Mouse (Mus musculus) stomach, embryonic 15.5 days (tissue): Measurements from ENCODE around the gene Cytip. TPM values are rescaled to one million over a fixed set of nuclear protein-coding genes. Genes with fewer than 3 reads are reported as not detected.
A peak's percentile ranks its signal among the peaks of the same experiment; 100 is the strongest.

Source experiments
- ATAC-seq: fragments of 200-750 bp; cut with Nextera tagmentation; 2 replicates; pipeline ENCODE4 v1.8.0; 2017; ENCODE audit warnings: low read depth, moderate number of reproducible peaks, moderate TSS enrichment; ENCODE audit not compliant: insufficient read depth, low FRiP score
- H3K27ac ChIP-seq: fragments of 300-500 bp; sonication (generic); 2 replicates; pipeline ENCODE4 v1.5.1; 2015; ENCODE audit warnings: mild to moderate bottlenecking, inconsistent platforms
- H3K27me3 ChIP-seq: fragments of 300-500 bp; sonication (generic); replicated peaks from 2 replicates; pipeline ENCODE4 v1.6.1; 2015; ENCODE audit warnings: inconsistent platforms
- H3K36me3 ChIP-seq: fragments of 300-500 bp; sonication (generic); 2 replicates; pipeline ENCODE4 v1.6.1; 2015; ENCODE audit warnings: inconsistent platforms
- H3K4me1 ChIP-seq: fragments of 300-500 bp; sonication (generic); 2 replicates; pipeline ENCODE4 v1.6.1; 2015; ENCODE audit warnings: inconsistent platforms
- H3K4me2 ChIP-seq: fragments of 300-500 bp; sonication (generic); 2 replicates; pipeline ENCODE4 v1.6.1; 2015; ENCODE audit warnings: mild to moderate bottlenecking, inconsistent platforms
- H3K4me3 ChIP-seq: fragments of 300-500 bp; sonication (generic); replicated peaks from 2 replicates; pipeline ENCODE4 v1.5.1; 2015; ENCODE audit warnings: inconsistent platforms
- H3K9ac ChIP-seq: fragments of 300-500 bp; sonication (generic); 2 replicates; pipeline ENCODE4 v1.6.1; 2015; ENCODE audit warnings: inconsistent platforms
- H3K9me3 ChIP-seq: fragments of 300-500 bp; sonication (generic); 2 replicates; pipeline ENCODE4 v1.6.1; 2016; ENCODE audit warnings: inconsistent platforms
- WGBS: fragments of 180-500 bp; shearing (Covaris S2); methylation state at CpG from one replicate; pipeline ENCODE4 v1.1.7; 2015; 5-methylcytosine and 5-hydroxymethylcytosine counted together
- polyA plus RNA-seq: library from polyadenylated mRNA; unstranded; fragments of >200 nt; fragmentation: Nextera tagmentation; extraction: Ambion mirVana; gene quantifications from 2 replicates; pipeline ENCODE4 v1.2.1, GENCODE M21; 2015

Cytip gene
- polyA plus RNA-seq, 1 experiment from 2014 or later = 2.2 TPM

GRCm38 (mm10) chr2:58159880-58160279 is 35.5 kb downstream of the Cytip start:
- no peak for ATAC-seq
- 80% methylated on average over 13 of the region's 13 CpGs for WGBS

GRCm38 (mm10) chr2:58159121-58159520 is 36.2 kb downstream of the Cytip start:
- Histone ChIP-seq H3K36me3 (no peaks in the 10 kb centered on the region), H3K4me3 (0 out of 2 replicates have a peak overlapping the region, but pooled peaks have one; percentile 10), H3K9ac (no peak overlapping the region), H3K9me3 (no peaks in the 10 kb centered on the region), H3K4me1 (no peaks in the 10 kb centered on the region), H3K27ac (no peak overlapping the region), H3K4me2 (no peak overlapping the region), H3K27me3 (no peaks in the 10 kb centered on the region)
- no peak for ATAC-seq
- 82% methylated on average over 6 of the region's 6 CpGs for WGBS

More at GRCm38 (mm10) chr2:58159880-58160279, 35.5 kb downstream of the Cytip start:
- Histone ChIP-seq H3K4me3 (no peak overlapping the region; the same call in 1 of the 2 replicates), H3K36me3 (no peaks in the 10 kb centered on the region), H3K4me2 (no peak overlapping the region), H3K27me3 (no peaks in the 10 kb centered on the region), H3K9ac (no peak overlapping the region), H3K27ac (no peak overlapping the region), H3K4me1 (no peaks in the 10 kb centered on the region), H3K9me3 (no peaks in the 10 kb centered on the region)

- Histone ChIP-seq H3K9ac (no peak overlapping the region), H3K4me3 (no peak overlapping the region), H3K4me1 (no peaks in the 10 kb centered on the region), H3K27ac (no peak overlapping the region), H3K27me3 (no peaks in the 10 kb centered on the region), H3K4me2 (no peak overlapping the region), H3K36me3 (no peaks in the 10 kb centered on the region), H3K9me3 (no peaks in the 10 kb centered on the region)
- WGBS = 82% methylated on average over 5 of the region's 5 CpGs
- ATAC-seq = no peak
Observed at GRCm38 (mm10) chr2:58158539-58158938, 36.8 kb downstream of the Cytip start.

GRCm38 (mm10) chr2:58158107-58158506 is 37.2 kb downstream of the Cytip start:
- no peaks in the 10 kb centered on the region for H3K36me3 ChIP-seq
- no peak overlapping the region for H3K4me2 ChIP-seq
- no peak for ATAC-seq
- no peak overlapping the region for H3K9ac ChIP-seq
- no peaks in the 10 kb centered on the region for H3K27me3 ChIP-seq
- WGBS = 73% methylated on average over 2 of the region's 2 CpGs
- no peak overlapping the region for H3K4me3 ChIP-seq
- no peak overlapping the region for H3K27ac ChIP-seq
- H3K4me1 ChIP-seq = no peaks in the 10 kb centered on the region
- H3K9me3 ChIP-seq = no peaks in the 10 kb centered on the region

GRCm38 (mm10) chr2:58157466-58157865 is 37.9 kb downstream of the Cytip start:
- Histone ChIP-seq H3K27ac (no peak overlapping the region), H3K36me3 (no peaks in the 10 kb centered on the region), H3K9me3 (no peaks in the 10 kb centered on the region), H3K4me2 (no peak overlapping the region), H3K4me1 (no peaks in the 10 kb centered on the region), H3K4me3 (no peak overlapping the region), H3K9ac (no peak overlapping the region), H3K27me3 (no peaks in the 10 kb centered on the region)
- 89% methylated on average over 5 of the region's 5 CpGs for WGBS
- no peak for ATAC-seq

GRCm38 (mm10) chr2:58156495-58157392 is 38.6 kb downstream of the Cytip start:
- H3K4me1 ChIP-seq = no peaks in the 10 kb centered on the region
- H3K27me3 ChIP-seq = no peaks in the 10 kb centered on the region
- no peak overlapping the region for H3K4me2 ChIP-seq
- 80% methylated on average over 5 of the region's 5 CpGs for WGBS
- H3K36me3 ChIP-seq = no peaks in the 10 kb centered on the region
- no peak overlapping the region for H3K4me3 ChIP-seq
- ATAC-seq = no peak
- H3K27ac ChIP-seq = no peak overlapping the region
- H3K9me3 ChIP-seq = no peaks in the 10 kb centered on the region
- no peak overlapping the region for H3K9ac ChIP-seq

GRCm38 (mm10) chr2:58156108-58156415 is 39.3 kb downstream of the Cytip start:
- Histone ChIP-seq H3K4me1 (no peaks in the 10 kb centered on the region), H3K9ac (no peak overlapping the region), H3K27ac (no peak overlapping the region), H3K27me3 (no peaks in the 10 kb centered on the region), H3K4me2 (no peak overlapping the region), H3K9me3 (no peaks in the 10 kb centered on the region), H3K36me3 (no peaks in the 10 kb centered on the region), H3K4me3 (no peak overlapping the region)
- WGBS = 77% methylated on average over 5 of the region's 5 CpGs
- no peak for ATAC-seq

- no peak overlapping the region for H3K4me3 ChIP-seq
- no peak overlapping the region for H3K27ac ChIP-seq
- ATAC-seq = no peak
- H3K9ac ChIP-seq = no peak overlapping the region
- no peaks in the 10 kb centered on the region for H3K27me3 ChIP-seq
- 52% methylated on average over 7 of the region's 7 CpGs for WGBS
- no peaks in the 10 kb centered on the region for H3K4me1 ChIP-seq
- no peak overlapping the region for H3K4me2 ChIP-seq
- H3K9me3 ChIP-seq = no peaks in the 10 kb centered on the region
- H3K36me3 ChIP-seq = no peaks in the 10 kb centered on the region
Observed at GRCm38 (mm10) chr2:58155271-58156107, 39.8 kb downstream of the Cytip start.

- Histone ChIP-seq H3K27ac (no peak overlapping the region), H3K36me3 (no peaks in the 10 kb centered on the region), H3K9ac (no peak overlapping the region), H3K4me3 (no peak overlapping the region), H3K4me1 (no peaks in the 10 kb centered on the region), H3K4me2 (no peak overlapping the region), H3K9me3 (no peaks in the 10 kb centered on the region), H3K27me3 (no peaks in the 10 kb centered on the region)
- 31% methylated on average over 1 of the region's 1 CpGs for WGBS
- no peak for ATAC-seq
Observed at GRCm38 (mm10) chr2:58154555-58154954, 40.8 kb downstream of the Cytip start.

- Histone ChIP-seq H3K4me2 (no peak overlapping the region), H3K9me3 (no peaks in the 10 kb centered on the region), H3K4me3 (no peak overlapping the region), H3K27me3 (no peaks in the 10 kb centered on the region), H3K27ac (no peak overlapping the region), H3K4me1 (no peaks in the 10 kb centered on the region), H3K9ac (no peak overlapping the region), H3K36me3 (no peaks in the 10 kb centered on the region)
- WGBS = 71% methylated on average over 7 of the region's 7 CpGs
- no peak for ATAC-seq
Observed at GRCm38 (mm10) chr2:58153742-58154141, 41.6 kb downstream of the Cytip start.

GRCm38 (mm10) chr2:58149983-58150405 is 45.3 kb downstream of the Cytip start:
- Histone ChIP-seq H3K4me3 (no peak overlapping the region), H3K9ac (no peak overlapping the region), H3K27ac (no peak overlapping the region), H3K4me2 (no peak overlapping the region), H3K27me3 (no peaks in the 10 kb centered on the region), H3K9me3 (no peaks in the 10 kb centered on the region), H3K4me1 (no peaks in the 10 kb centered on the region), H3K36me3 (no peaks in the 10 kb centered on the region)
- no peak for ATAC-seq
- WGBS = 84% methylated on average over 7 of the region's 7 CpGs

GRCm38 (mm10) chr2:58146572-58146971 is 48.8 kb downstream of the Cytip start:
- H3K36me3 ChIP-seq = no peaks in the 10 kb centered on the region
- WGBS = 78% methylated on average over 5 of the region's 5 CpGs
- H3K9ac ChIP-seq = no peak overlapping the region
- H3K4me3 ChIP-seq = no peak overlapping the region
- no peaks in the 10 kb centered on the region for H3K4me1 ChIP-seq
- H3K27ac ChIP-seq = no peak overlapping the region
- H3K4me2 ChIP-seq = no peak overlapping the region
- ATAC-seq = no peak
- no peaks in the 10 kb centered on the region for H3K9me3 ChIP-seq
- no peaks in the 10 kb centered on the region for H3K27me3 ChIP-seq
